In genomic region chr17:25773549-25774120, GRCm38 (mm10) we compare ENCODE assay signal across 8 mouse cellular contexts. TPM values are rescaled to one million over a fixed set of nuclear protein-coding genes. Genes with fewer than 3 reads are reported as not detected.
DNase-seq lines count a peak whose midpoint lies in the region; ATAC-seq lines count a peak whose summit lies in the region.

TSS of gene Narfl (plus strand) at chr17:25773776.

- peak; percentile 99 for DNase-seq in adipocyte (ENCODE audit: low spot score)
- DNase-seq in embryo, embryonic 10 days (ENCODE audit: low spot score) = peak; percentile 99
- peak; percentile 98 for DNase-seq in gastrocnemius, postnatal 10 days
- peak; percentile 99 for DNase-seq in induced T-regulatory cell, adult 2 months (ENCODE audit: low read depth)
- DNase-seq in left cerebral cortex, adult 9 months (ENCODE audit: low spot score in 2 of 2) = peak; percentile 90 to 99
- peak; percentile 98 for DNase-seq in right cerebral cortex, postnatal 14 days
- peak; percentile 96 to 97 for DNase-seq in urinary bladder, postnatal 36 days (ENCODE audit: low spot score in 2 of 2)

- peak; percentile 99 for ATAC-seq in megakaryocyte progenitor cell, adult 5-6 weeks (replicated peaks; ENCODE audit: poor library complexity)

RNA-seq across cellular contexts. Expression of gene Narfl, which starts in this region (rescaled TPM):
- total RNA-seq in gastrocnemius, postnatal 10 days (2021) = 10 to 100 TPM; 24.3 to 28.4 TPM
- total RNA-seq in megakaryocyte progenitor cell, adult 5-6 weeks (2015) = 12.3 and 16.2 TPM in 2 replicates
- 24.5 and 31.5 TPM in 2 replicates for total RNA-seq in megakaryocyte progenitor cell, adult 5-6 weeks (2017)

Comparison
In these comparisons a context has a peak if more than half of its experiments do, and no peak if none do; other contexts are left out.
1. Peak in every context shown above with its lines: DNase-seq and ATAC-seq.